Mouse (Mus musculus) lung, postnatal 10 days (tissue): Measurements from ENCODE around the gene Dclk3.

Source experiments
- DNase-seq: peaks from one replicate; pipeline ENCODE4 v3.0.0; 2021

Dclk3 gene

DNA sequence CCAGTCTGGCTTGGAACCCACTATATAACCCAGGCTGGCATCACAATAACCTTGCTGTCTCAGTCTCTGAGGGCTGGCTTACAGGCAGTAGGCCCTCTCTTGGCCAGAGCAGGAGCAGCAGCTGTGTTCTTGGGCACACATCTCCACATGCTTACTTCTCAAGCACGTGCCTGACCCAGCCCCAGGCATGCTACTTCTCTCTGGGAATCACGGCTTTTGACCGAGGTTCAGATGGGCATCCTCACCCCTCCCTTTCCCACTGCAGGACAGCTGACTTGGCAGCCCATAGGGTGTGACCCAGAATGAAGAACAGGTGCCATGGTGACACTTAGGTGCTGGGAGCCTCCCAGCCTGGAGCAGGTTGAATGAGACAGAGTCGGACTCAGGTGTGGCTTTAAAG lies 52.4 kb downstream of the Dclk3 start:
- DNase-seq: no peak

GRCm38 (mm10) chr9:111493490-111493889 lies 54.6 kb downstream of the Dclk3 start:
- no peak for DNase-seq

GRCm38 (mm10) chr9:111495561-111495960 lies 56.7 kb downstream of the Dclk3 start:
- peak; percentile 68 for DNase-seq

DNA sequence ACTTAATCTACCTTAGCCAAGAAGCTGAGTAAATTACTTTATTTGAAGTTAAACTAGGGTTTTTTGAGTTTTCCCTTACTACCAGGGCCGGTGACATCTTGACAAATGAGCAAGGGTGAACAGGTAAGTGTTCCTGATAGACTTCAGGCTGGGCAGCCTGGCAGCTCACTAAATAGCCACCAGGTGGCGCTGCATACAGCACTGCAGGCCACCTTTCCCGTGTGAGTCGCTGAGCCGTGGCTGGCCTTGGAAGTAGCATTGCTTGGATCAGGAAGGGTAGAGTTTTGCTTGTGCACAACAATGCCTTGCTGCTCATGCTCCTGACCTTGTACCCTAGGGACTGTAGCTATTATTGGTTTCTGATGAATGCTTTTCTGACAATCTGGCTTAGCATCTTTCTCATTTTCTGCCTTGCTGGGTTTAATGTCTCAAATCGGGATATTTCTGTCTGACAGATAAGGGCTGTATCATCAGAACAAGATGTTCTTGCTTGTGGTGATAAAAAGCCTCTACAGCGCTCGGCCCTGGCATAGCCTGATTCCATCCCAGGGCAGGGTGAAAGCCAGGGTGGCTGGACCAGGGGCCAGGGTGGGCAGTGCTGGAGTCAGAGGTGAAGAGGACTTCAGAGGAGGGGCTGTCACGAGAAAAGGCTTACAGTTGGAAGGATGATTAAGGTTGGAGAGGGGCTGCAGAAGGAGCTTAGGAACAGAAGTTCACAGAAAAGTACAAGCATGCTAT lies 58.4 kb downstream of the Dclk3 start:
- peak; percentile 66 for DNase-seq

GRCm38 (mm10) chr9:111500211-111500610 lies 61.3 kb downstream of the Dclk3 start:
- no peak for DNase-seq

GRCm38 (mm10) chr9:111506075-111506474 lies 67.2 kb downstream of the Dclk3 start:
- DNase-seq: no peak

DNA sequence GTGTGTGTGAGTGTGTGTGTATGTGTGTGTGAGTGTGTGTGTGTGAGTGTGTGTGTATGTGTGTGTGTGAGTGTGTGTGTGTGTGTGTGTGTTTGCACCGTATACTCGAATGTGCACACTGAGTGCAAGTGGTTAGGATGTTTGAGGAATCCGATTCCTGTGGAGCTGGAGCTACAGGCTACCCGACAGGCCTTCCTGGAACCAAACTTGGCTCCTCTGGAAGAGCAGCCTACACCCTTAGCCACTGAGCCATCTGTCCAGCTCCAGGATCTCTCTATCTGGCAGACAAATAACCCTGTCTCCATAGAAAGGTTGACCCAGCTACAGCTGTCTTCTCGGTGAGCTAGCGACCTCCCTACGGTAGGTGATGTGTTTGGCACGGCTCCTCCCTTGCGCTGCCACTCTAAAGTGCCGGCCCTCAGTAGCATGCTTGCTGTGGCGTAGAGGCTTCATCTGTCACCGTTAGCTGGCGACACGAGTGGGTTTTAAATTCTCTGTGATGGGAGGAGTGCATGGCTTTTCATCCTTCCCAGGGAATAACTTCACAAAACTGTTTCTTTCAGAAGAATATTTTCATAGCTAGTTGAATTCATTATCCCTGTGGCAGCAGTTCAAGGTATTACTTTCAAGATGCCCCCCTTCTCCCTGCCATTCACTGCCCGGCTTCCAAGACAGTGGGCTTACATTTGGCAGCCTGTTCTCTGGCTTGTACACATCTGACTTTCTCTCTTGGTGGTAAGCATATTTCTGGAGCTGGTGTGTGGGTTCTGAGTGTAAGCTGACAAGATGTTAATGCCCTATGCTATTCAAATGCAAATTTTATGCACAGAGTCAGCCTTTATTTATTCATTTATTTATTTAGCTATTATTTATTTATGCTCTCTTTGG lies 75.9 kb downstream of the Dclk3 start:
- no peak for DNase-seq

GRCm38 (mm10) chr9:111515536-111515935 lies 76.7 kb downstream of the Dclk3 start:
- no peak for DNase-seq

GRCm38 (mm10) chr9:111522226-111522625 lies 83.3 kb downstream of the Dclk3 start:
- no peak for DNase-seq

- DNase-seq: no peak
Observed at GRCm38 (mm10) chr9:111523111-111523510, 84.2 kb downstream of the Dclk3 start.

GRCm38 (mm10) chr9:111523871-111524270 lies 85.0 kb downstream of the Dclk3 start:
- no peak for DNase-seq

DNA sequence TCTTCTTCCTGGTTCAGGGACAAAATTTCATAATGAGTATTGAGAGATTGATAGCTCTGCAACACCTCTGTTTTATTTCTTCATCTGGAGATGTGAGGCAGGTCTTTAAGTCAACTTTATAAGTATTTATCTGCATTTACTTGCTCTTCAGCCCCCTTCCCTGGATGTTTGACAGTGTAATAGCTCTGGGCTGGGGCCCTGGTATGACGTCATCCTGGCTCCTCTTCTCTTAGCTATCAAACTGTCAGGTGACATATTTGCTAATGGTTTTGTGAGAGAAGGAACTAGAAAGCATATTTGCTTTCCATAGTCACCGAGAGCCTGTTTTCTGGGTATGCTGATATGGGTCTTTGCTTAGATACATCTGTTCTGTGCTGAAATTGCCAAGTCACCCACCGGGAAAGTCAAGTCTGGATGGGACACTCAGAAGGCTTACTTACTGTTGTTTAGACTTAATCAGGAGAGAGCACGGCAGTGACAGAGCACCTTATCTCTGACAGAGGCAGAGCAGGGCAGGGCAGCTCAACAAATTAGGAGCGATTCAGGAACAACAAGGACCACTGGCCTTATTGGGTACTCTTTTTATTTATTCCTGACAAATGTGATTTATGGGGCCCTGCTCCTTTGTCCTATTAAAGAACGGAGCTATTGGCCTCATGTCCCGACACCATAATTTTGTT lies 96.0 kb downstream of the Dclk3 start:
- DNase-seq: no peak

GRCm38 (mm10) chr9:111535445-111536064 lies 96.7 kb downstream of the Dclk3 start:
- DNase-seq: no peak
